Mouse (Mus musculus): ENCODE measurements at regions not wholly inside any gene's neighbourhood (a gene's known extent, or its start where the extent isn't known, plus 50 kb on each side); places are given as distances from the start of the nearest gene placed in this dataset.

GRCm38 (mm10) chr9:61291646-61292045 lies 80.5 kb upstream of the Tle3 start:
- DNase-seq (ENCODE audit: low spot score in 2 of 2): no peak

- DNase-seq (ENCODE audit: low spot score in 2 of 2): no peak
These were observed 79.7 kb upstream of the Tle3 start for GRCm38 (mm10) chr9:61292501-61292900.

- DNase-seq (ENCODE audit: low spot score in 2 of 2): no peak
These were observed 78.8 kb upstream of the Tle3 start for GRCm38 (mm10) chr9:61293223-61293985.

- no peak for DNase-seq (ENCODE audit: low spot score in 2 of 2)
These were observed 77.2 kb upstream of the Tle3 start for GRCm38 (mm10) chr9:61295001-61295400.

GRCm38 (mm10) chr9:61296311-61296947 lies 75.7 kb upstream of the Tle3 start:
- no peak for DNase-seq (ENCODE audit: low spot score in 2 of 2)

- no peak for DNase-seq (ENCODE audit: low spot score in 2 of 2)
These were observed 74.8 kb upstream of the Tle3 start for GRCm38 (mm10) chr9:61297385-61297784.

GRCm38 (mm10) chr9:61299873-61300560 lies 72.1 kb upstream of the Tle3 start:
- DNase-seq (ENCODE audit: low spot score in 2 of 2): no peak

GRCm38 (mm10) chr9:61301070-61301469 lies 71.1 kb upstream of the Tle3 start:
- no peak for DNase-seq (ENCODE audit: low spot score in 2 of 2)

GRCm38 (mm10) chr9:61302724-61303123 lies 69.4 kb upstream of the Tle3 start:
- DNase-seq (ENCODE audit: low spot score in 2 of 2): no peak

GRCm38 (mm10) chr9:61306306-61306705 lies 65.9 kb upstream of the Tle3 start:
- no peak for DNase-seq (ENCODE audit: low spot score in 2 of 2)

- no peak for DNase-seq (ENCODE audit: low spot score in 2 of 2)
These were observed 63.1 kb upstream of the Tle3 start for GRCm38 (mm10) chr9:61309096-61309495.

GRCm38 (mm10) chr9:61309768-61310493 lies 62.2 kb upstream of the Tle3 start:
- DNase-seq (ENCODE audit: low spot score in 2 of 2): no peak

GRCm38 (mm10) chr9:61310574-61310973 lies 61.6 kb upstream of the Tle3 start:
- no peak for DNase-seq (ENCODE audit: low spot score in 2 of 2)

GRCm38 (mm10) chr9:61311604-61312003 lies 60.6 kb upstream of the Tle3 start:
- DNase-seq (ENCODE audit: low spot score in 2 of 2): no peak

- no peak for DNase-seq (ENCODE audit: low spot score in 2 of 2)
These were observed 57.5 kb upstream of the Tle3 start for GRCm38 (mm10) chr9:61314630-61315179.

- DNase-seq (ENCODE audit: low spot score in 2 of 2): no peak
These were observed 56.5 kb upstream of the Tle3 start for GRCm38 (mm10) chr9:61315371-61316298.

- no peak for DNase-seq (ENCODE audit: low spot score in 2 of 2)
These were observed 55.7 kb upstream of the Tle3 start for GRCm38 (mm10) chr9:61316442-61316841.

GRCm38 (mm10) chr9:61319721-61320120 lies 52.4 kb upstream of the Tle3 start:
- DNase-seq (ENCODE audit: low spot score in 2 of 2): no peak

GRCm38 (mm10) chr9:61321314-61321713 lies 50.9 kb upstream of the Tle3 start:
- DNase-seq (ENCODE audit: low spot score in 2 of 2): no peak

- no peak for DNase-seq (ENCODE audit: low spot score in 2 of 2)
These were observed 50.3 kb upstream of the Tle3 start for GRCm38 (mm10) chr9:61321825-61322224.

- DNase-seq (ENCODE audit: low spot score in 2 of 2): no peak
These were observed 49.8 kb upstream of the Tle3 start for GRCm38 (mm10) chr9:61322333-61322732.

All from spleen, postnatal 10 days (tissue).